Mouse (Mus musculus) forebrain, embryonic 10.5 days (tissue): ENCODE data around the gene Spns1. TPM values are rescaled to one million over a fixed set of nuclear protein-coding genes. Genes with fewer than 3 reads are reported as not detected.
"Not testable (repeated sequence)": the region's sequence is repeated elsewhere in the genome, so short reads cannot be mapped to it uniquely, and the experiment has no call there.

Source experiments
- DNase-seq: peaks from one replicate; pipeline ENCODE4 v3.0.0-alpha.2; 2017; ENCODE audit warnings: low spot score; ENCODE audit errors: extremely low spot score
- H3K27ac ChIP-seq: fragments of 300-500 bp; sonication (generic); 2 replicates; pipeline ENCODE4 v1.5.1; 2016; ENCODE audit warnings: mild to moderate bottlenecking
- H3K27me3 ChIP-seq: fragments of 300-500 bp; sonication (generic); 2 replicates; pipeline ENCODE4 v1.6.1; 2016; ENCODE audit warnings: mild to moderate bottlenecking; ENCODE audit not compliant: poor library complexity, severe bottlenecking
- H3K36me3 ChIP-seq: fragments of 300-500 bp; sonication (generic); replicated peaks from 2 replicates; pipeline ENCODE4 v1.6.1; 2016; ENCODE audit warnings: mild to moderate bottlenecking, moderate library complexity
- H3K4me1 ChIP-seq: fragments of 300-500 bp; sonication (generic); 2 replicates; pipeline ENCODE4 v1.6.1; 2016
- H3K4me3 ChIP-seq: fragments of 300-500 bp; sonication (generic); 2 replicates; pipeline ENCODE4 v1.5.1; 2016; ENCODE audit warnings: mild to moderate bottlenecking, moderate library complexity
- H3K9me3 ChIP-seq: fragments of 300-500 bp; sonication (generic); 2 replicates; pipeline ENCODE4 v1.6.1; 2016; ENCODE audit warnings: mild to moderate bottlenecking, moderate library complexity
- WGBS: fragments of 180-500 bp; shearing (Covaris S2); methylation state at CpG from one replicate; pipeline ENCODE4 v1.1.7; 2016; 5-methylcytosine and 5-hydroxymethylcytosine counted together
- microRNA-seq: library from miRNA; unstranded; fragments of <30 nt; microRNA quantifications from one replicate; pipeline ENCODE4, GENCODE M21; 2017
- polyA plus RNA-seq: library from polyadenylated mRNA; unstranded; fragments of >200 nt; fragmentation: Nextera tagmentation; extraction: Ambion mirVana; gene quantifications from 2 replicates; pipeline ENCODE4 v1.2.1, GENCODE M21; 2016

The Spns1 gene
- polyA plus RNA-seq, 1 experiment from 2014 or later, result 68.6 TPM

DNA sequence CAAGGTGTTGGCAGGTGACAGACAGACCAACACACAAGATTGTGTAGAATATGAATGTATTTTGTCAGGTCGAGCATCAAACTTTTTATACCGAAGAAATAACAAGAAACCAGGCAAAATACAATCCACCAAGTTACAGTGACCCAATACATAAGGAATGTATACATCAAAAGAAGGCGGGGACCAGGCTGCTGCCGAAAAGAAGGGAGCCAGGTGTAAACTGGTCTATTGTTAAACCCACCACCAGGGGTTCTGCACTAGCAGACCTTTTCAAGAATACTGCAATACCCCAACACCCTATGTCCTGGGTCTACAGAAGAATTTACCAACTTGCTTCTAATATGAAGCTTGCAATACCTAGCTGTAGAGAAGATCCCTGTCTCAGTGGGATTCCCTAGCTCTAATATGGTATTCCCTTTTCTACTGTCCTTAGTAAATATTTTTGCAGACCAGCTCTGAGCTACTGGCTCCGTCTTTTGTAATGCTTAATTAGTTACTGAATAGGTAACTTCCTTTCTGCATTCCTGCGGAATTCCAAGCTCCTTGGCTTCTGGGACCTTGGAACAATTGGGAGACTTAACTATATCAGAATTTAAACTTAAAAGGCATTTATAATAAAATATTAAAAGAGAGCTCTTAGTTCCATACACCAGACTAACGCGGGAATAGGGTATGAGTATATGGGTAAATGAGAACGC lies 51.5 kb downstream of the Spns1 start:
- 26% methylated on average over 9 of the region's 9 CpGs for WGBS
- not testable (repeated sequence) for H3K27me3 ChIP-seq, DNase-seq, H3K4me3 ChIP-seq, H3K9me3 ChIP-seq, H3K27ac ChIP-seq, H3K4me1 ChIP-seq, H3K36me3 ChIP-seq

GRCm38 (mm10) chr7:126324791-126325190 lies 52.5 kb downstream of the Spns1 start:
- no peak for DNase-seq
- Histone ChIP-seq H3K27me3 (0 out of 2 replicates have a peak, but pooled peaks cover 5% of the 10 kb centered on the region), H3K4me3 (no peak overlapping the region), H3K27ac (no peak overlapping the region), H3K9me3 (no peaks in the 10 kb centered on the region), H3K36me3 (no peaks in the 10 kb centered on the region), H3K4me1 (0 out of 2 replicates have a peak, but pooled peaks cover 5% of the 10 kb centered on the region)
- 54% methylated on average over 3 of the region's 3 CpGs for WGBS

DNA sequence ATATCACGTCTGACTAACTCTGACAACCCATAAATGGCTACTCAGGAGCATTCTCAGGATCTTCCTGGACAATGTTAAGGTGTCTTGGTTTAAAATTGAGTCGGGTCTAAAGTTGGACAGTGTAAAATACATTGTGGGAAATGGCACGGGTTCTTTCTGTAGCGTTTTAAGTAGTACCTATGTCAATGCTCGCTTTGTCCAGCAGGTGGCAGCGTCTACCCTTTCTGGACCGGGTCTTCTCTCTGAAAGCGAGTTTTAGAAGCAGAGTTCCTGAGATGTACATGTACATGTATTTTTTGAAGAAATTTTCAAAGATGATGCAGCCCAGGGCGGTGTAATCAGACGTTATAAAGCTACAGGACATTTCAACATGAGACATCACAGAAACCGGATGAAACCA lies 53.5 kb downstream of the Spns1 start:
- 0 out of 2 replicates have a peak, but pooled peaks cover 5% of the 10 kb centered on the region for H3K27me3 ChIP-seq
- whole genome bisulfite sequencing, result 12% methylated on average over 11 of the region's 11 CpGs
- no peak overlapping the region for H3K27ac ChIP-seq
- H3K36me3 ChIP-seq, result no peaks in the 10 kb centered on the region
- DNase-seq, result peak; percentile 77
- 0 out of 2 replicates have a peak, but pooled peaks cover 5% of the 10 kb centered on the region for H3K4me1 ChIP-seq
- H3K4me3 ChIP-seq, result no peak overlapping the region
- H3K9me3 ChIP-seq, result no peaks in the 10 kb centered on the region

Small RNA genes within 50 kb of the gene (microRNA-seq; reads per million reads assigned to microRNA genes)
- not detected for gene Mir7058

Other genes starting within 250 kb of the Spns1 start
- gene Xpo6, start 176.9 kb downstream of the Spns1 start, polyA plus RNA-seq, result 65.5 and 70.1 TPM in 2 replicates
- 79.1 and 83.0 TPM in 2 replicates for gene Sbk1, start 104.8 kb downstream of the Spns1 start, polyA plus RNA-seq
- 2.0 and 2.4 TPM in 2 replicates for gene Lat, start 7.9 kb downstream of the Spns1 start, polyA plus RNA-seq
- 2.6 and 2.8 TPM in 2 replicates for gene Nfatc2ip, start 19.3 kb upstream of the Spns1 start, polyA plus RNA-seq
- 0.07 and 0.14 TPM in 2 replicates for gene Cd19, start 37.4 kb upstream of the Spns1 start, polyA plus RNA-seq
- 24.8 and 25.5 TPM in 2 replicates for gene Rabep2, start 51.3 kb upstream of the Spns1 start, polyA plus RNA-seq
- 0.33 TPM in 2 replicates for gene Atp2a1, start 85.7 kb upstream of the Spns1 start, polyA plus RNA-seq
- 49.2 and 50.8 TPM in 2 replicates for gene Sh2b1, start 98.0 kb upstream of the Spns1 start, polyA plus RNA-seq
- 180 and 183 TPM in 2 replicates for gene Tufm, start 109.9 kb upstream of the Spns1 start, polyA plus RNA-seq
- 49.0 and 55.3 TPM in 2 replicates for gene Atxn2l, start 126.0 kb upstream of the Spns1 start, polyA plus RNA-seq
- gene Eif3c, start 189.0 kb upstream of the Spns1 start, polyA plus RNA-seq, result 230 and 233 TPM in 2 replicates
- 0.67 and 0.79 TPM in 2 replicates for gene Apobr, start 207.5 kb upstream of the Spns1 start, polyA plus RNA-seq
- gene Cln3, start 208.4 kb upstream of the Spns1 start, polyA plus RNA-seq, result 20.7 and 25.8 TPM in 2 replicates
- gene Il27, start 217.5 kb upstream of the Spns1 start, polyA plus RNA-seq, result not detected in 2 replicates